Mouse (Mus musculus): ENCODE measurements around the gene Oprm1.
"Not testable (repeated sequence)": the region's sequence is repeated elsewhere in the genome, so short reads cannot be mapped to it uniquely, and the experiment has no call there.

The Oprm1 gene

DNA sequence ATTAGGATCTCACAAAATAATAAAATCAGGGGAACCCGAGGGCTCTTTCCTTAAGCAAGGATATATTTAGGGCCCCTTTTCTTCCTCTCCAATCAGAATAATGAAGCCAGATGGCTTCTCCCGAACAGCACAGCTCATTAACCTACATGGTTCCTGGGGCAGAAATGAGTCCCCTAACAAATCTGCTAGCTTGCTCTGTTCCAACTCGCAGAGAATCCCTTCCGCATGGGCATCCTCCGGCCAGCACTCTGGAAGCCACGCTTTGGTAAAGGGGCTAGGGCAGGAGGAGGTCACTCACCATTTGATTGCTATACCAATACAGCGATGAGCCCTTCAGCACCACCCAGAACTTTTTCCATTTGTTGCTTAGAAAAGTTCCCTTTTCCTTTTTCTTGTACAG is 220.9 kb downstream of the Oprm1 start:
- no peak for DNase-seq (ENCODE audit: low spot score in 2 of 2)

DNA sequence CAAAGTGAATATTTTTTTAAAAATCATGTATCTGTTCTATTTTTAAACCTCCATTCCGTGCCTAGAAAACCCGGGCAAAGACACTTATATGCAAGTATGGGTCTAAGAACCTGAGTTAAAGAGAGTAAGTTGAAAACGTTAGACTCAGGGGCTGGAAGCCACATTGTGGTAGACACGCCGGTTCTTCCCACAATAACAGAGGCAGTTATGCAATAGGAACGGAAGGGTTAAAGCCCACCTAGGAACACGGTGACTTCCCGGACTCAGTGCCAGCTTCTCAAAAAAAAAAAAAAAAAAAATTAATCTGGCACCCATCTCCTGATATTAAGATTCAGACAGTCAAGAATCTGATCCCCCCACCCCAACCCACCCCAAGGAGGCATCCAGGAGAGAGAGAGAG is 221.5 kb downstream of the Oprm1 start:
- no peak for DNase-seq (ENCODE audit: low spot score in 2 of 2)

DNA sequence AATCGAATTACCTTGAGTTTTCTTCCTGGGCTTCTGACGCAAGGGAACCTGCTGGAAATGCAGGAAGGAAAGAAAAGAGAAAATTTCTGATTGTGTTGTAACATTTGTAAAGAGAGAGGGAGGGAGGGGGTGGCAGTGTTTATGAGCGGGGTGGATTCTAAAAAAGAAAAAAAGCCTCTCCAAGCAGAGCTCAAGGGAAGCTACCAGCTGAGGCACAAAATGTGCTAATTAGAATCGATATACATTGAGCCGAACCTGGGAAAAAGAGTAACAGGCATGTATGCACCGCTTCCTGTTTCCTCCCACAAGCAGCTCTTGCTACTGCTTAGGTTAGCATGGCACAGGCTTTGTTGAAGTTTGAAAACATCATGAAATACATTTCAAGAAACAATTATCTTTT is 221.9 kb downstream of the Oprm1 start:
- DNase-seq (ENCODE audit: low spot score in 2 of 2), result no peak

DNA sequence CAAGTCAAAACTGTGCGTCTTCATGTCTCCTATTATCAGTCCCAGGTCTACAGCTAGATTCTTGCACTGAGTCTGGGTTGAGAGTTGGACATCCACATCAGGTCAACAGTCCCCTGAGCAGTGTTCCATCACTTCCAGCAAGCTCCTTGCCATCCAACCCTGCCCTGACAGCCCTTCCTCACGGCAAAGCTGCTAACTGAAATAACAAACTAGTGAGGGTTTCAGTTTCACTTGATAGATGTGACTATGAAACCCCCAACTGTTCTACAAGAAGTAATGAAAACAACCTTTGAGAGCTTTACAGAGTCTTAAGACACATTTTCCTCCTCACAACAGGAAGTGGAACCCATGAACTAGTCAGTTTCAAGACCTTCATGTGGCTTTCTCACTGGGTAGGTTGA is 224.4 kb downstream of the Oprm1 start:
- DNase-seq (ENCODE audit: low spot score in 2 of 2), result no peak

DNA sequence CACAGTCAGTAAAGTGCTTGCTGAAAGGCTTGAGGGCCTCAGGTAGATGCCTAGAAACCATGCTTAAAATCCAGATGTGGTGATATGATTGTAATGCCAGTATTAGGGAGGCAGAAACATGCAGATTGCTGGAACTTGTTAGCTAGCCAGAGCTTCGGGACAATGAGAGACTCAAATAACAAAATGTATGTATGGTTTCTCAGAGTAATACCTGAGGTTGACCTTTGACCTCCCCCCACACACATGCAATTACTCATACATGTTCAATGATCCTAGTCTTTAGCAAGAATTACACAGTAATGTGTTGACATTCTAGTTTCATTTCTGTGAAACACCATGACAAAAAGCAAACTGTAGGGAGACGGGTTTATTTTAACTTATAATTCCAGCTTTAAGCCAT is 225.1 kb downstream of the Oprm1 start:
- DNase-seq (ENCODE audit: low spot score in 2 of 2), result no peak

DNA sequence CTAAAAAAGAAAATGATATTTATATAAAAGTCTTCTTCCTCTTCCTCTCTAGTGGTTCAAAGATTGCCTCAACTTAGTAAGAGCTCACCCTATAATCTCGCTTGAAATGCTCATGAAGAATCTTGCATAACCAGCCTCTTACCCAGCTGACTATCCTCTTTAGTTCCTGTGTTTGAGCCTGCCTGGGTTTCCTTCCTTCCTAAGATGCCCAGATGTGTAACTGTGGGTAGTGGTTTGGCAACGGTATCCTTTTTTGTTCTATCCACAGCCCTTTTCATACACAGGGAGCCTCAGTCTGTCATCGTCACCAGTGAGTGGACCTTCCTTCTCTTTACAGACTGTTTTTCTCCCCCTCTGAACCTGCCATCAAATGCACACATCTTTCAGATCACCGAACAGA is 227.9 kb downstream of the Oprm1 start:
- no peak for DNase-seq (ENCODE audit: low spot score in 2 of 2)

DNA sequence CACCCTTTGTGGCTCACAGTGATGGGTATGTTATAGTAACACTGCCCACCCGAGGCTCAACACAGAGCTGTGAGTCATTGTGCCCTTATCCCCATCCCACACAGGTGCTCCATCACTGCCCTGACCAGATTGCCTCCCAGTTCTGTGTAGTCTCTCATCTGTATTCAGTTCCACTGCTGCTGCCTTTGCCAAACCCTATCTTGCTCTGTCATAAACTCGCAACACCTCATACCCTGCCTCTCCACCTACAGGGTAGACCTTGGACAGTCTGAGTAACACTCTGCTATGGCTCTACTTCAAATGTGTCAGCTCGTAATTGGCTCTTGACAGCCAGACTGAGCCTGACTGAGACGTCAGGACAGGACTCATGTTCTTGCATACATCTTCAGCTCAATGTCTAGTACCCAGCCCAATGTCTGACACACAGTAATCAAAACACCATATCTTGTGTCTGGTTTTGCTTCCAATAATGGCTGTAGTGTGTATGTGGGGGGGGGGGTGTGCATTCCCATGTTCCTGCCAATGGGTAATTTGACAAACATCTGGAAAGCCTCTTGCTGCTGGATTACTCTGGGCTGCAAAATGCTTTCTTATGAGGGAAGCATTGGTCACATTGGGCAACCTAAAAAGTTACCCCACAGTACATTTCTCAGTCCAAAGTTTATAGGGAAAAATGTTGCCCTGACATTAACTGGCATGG is 229.2 kb downstream of the Oprm1 start:
- no peak for DNase-seq (ENCODE audit: low spot score in 2 of 2)

DNA sequence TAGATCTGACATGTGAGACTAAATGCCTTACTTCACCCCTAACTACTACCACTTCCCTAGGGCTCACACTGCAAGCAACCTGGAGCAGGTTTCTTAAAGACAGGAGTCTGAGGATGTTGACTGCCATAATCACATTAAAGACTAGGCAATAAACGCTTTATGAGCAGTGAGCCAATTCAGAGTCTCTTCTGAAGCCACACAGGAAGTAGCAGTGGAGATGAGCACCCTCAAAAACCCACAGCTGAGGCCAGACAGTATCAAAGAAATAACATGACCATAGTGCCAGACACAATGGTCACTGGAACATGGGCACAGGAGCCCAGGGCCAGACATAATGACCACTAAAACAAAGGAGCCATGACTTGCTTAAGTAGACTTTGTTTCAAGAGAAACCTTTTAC is 230.2 kb downstream of the Oprm1 start:
- no peak for DNase-seq (ENCODE audit: low spot score in 2 of 2)

DNA sequence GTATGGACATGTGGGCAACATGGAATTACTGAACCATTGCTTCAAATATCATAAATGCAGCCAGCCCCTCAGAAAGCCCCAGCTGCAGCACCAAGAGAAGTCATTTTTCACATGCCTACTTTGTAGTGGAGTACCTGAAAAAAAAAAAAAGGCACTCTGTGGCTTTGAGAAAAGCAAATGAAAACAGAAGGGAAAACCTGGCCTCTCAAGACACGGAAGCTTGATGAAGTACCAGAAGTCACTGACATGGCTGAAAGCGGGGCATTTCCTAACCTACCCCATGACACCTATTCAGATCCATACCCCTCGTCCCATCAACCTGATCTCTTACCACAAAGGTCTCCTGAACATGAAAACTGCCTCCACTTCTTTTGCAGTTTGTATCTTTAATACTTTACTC is 238.6 kb downstream of the Oprm1 start:
- no peak for DNase-seq (ENCODE audit: low spot score in 2 of 2)

DNA sequence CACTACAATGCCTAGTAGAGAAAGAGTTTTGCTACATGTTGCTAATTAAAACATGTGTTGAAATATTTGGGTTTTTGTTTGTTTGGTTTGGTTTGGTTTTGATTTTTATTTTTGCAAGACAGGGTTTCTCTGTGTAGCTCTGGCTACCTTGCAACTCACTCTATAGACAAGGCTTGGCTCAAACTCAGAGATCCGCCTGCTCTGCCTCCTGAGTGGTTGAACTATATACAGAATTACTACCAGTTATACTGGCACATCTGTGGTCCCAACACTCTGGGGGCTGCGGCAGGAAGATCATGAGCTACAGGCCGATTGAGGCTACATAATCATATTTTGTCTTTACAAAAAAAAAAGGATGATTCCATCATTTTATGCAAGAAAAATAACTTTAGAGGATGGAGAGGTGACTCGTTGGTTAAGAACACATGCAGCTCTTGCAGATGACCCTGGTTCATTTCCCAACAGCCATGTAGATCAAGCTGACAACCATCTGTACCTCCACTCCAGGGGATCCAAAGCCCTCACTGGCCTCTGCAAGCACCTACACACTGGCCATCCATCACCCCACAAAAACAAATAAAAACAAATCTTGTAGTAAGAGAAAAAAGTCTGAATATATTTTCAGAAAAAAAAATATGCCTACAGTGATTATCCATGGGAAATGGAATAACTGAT is 240.4 kb downstream of the Oprm1 start:
- no peak for DNase-seq (ENCODE audit: low spot score in 2 of 2)

DNA sequence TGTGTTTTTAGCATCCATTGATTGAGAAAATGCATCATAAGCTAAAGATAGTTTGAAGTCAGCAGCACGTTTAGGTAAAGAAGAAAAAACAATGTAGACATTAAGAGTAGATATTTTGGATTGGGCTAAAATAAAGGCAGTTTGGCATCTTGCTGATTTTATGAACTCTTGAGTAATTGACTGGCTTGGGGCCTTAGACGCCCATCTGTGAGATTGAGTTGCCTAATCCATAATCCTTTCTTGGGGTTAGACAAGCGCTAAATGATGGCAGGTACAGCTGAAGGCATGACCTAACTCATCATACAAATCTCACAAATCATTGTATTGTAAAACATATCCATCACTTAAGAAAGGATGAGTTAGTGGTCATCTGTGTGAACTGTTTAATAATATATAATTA is 241.0 kb downstream of the Oprm1 start:
- DNase-seq (ENCODE audit: low spot score in 2 of 2), result no peak

DNA sequence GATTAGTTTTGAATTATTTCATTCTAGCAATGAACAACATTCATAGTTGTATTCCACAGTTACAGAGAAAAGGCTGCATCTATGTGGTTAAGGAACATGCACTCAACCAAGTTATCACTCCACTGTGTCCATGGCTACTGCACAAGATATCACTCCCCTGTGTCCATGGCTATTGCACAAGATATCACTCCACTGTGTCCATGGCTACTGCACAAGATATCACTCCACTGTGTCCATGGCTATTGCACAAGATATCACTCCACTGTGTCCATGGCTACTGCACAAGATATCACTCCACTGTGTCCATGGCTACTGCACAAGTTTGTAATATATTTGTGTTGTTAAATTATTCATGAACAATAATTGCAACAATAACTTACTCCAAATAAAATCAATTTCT is 245.6 kb downstream of the Oprm1 start:
- DNase-seq (ENCODE audit: low spot score in 2 of 2), result not testable (repeated sequence)

DNA sequence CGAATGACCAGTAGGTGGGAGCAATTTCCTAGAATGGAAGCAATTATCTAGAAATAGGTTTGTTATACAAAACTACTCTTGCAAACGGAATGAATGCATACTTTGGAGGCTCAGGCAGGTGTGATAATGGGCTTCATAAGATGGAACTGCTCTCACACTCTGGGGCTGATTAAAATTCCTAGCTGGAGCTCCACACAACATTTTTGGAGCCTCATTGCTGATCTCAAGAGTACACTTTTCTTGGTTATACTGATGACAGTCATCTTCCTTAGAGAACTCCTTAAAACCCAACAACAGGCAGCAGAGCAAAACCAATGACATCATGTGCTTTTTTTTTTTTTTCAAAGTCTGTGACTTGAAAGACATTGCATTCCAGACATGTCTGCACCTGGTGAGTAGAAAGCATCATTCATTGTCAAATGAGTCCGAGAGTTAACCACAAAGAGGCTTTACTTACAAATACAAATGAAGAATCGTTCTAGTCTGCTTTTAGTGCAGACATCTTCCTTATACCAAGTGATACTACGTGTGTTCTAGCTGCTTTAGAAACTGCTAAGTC is 246.8 kb downstream of the Oprm1 start:
- DNase-seq (ENCODE audit: low spot score in 2 of 2), result no peak

DNA sequence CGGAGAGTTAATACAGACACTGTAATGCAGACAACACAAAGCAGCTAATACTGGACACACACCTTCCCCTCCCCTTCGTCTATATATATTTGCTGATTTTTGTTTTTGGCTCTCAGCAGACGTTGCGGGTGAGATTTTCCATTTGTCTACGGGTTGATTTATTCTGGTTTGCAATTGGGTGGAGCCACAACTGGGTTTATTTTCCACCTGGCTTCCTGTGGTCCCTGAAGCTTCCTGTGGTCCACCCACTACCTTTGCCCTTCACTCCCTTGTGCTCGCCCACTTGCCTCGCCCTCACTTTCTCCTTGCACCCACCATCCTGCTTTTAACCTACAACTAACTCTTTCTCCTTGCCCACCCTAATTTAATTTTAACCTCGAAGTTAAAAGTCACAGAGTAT is 252.2 kb downstream of the Oprm1 start:
- no peak for DNase-seq (ENCODE audit: low spot score in 2 of 2)

DNA sequence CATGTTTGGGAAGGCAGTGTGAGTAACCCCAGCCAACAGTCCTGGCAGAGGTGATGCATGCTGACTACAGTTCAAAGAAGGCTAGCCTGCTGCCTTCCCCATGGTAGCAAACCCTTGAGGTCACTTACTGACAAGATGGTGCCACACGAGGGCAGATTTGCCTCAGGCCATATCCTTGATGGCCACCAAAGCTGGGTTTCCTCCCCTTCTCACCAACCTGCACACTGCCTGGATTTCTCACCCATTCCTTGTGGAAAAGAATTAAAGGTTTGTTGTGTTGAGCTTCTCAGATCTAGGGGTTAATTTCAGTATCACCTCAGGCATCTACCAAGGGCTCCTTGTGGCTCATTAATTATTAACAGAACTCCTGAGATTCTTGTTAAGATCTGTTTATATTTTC is 256.9 kb downstream of the Oprm1 start:
- DNase-seq (ENCODE audit: low spot score in 2 of 2), result no peak

DNA sequence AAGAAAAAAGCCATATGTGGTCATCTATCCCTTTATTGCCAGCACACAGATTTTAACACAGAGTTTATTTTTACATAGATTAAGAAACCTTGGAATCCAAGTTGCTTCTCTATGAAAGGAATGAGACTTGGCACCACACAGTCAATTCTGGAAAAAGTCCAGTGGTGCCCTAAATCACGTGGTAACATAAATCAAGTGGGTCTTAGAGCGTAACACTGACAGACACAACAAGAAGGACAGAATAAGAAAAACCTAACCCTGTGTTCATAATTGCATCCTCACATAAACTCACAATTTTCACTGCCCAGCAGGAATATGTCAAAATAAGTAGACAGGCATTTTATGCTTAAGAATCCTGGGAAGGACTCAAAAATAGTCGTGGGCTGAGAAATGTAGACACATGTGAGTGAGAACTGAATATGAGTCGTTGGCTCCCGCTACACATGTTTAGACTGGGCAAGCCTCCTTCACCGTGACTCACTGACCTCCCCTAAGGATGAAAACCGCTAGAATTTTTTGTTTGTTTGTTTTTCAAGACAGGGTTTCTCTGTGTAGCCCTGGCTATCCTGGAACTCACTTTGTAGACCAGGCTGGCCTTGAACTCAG is 261.6 kb downstream of the Oprm1 start:
- DNase-seq (ENCODE audit: low spot score in 2 of 2), result no peak

DNA sequence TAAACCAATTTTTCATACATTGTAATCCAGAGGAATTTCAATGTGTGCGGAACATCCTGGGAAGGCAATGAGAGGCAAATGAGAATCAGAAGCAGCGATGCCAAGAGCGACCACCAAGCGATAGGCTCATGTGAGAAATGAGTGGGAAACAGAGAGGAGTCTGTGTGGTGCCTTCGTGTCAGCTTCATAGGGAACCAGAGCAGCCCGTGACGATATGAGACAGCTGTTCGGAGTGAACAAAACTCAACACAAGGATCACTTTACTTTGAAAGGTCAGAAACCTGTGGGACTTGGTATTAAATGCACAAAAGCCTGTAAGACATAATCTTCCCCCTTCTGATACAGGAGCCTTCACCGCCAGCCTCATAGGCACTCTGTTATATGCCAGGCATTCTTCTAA is 262.2 kb downstream of the Oprm1 start:
- no peak for DNase-seq (ENCODE audit: low spot score in 2 of 2)

DNA sequence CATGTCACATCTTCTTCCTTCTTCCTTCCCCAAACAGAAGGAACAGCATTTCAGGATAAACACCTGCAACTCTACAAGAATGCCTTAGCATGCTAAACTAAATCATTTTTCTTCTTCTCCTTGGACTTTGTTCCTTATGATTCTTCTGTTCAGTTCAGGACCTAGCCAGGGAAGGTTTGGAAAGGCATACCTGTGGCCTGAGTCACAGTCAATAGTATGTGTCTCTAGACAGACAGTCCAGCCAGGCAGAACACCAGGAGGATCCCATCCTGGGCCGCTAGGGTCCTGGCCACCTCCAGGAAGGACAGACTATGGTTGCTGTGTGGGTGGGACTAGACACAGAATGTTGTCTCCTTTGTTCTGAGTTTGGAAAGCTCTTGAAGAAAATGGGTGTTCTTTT is 266.7 kb downstream of the Oprm1 start:
- no peak for DNase-seq (ENCODE audit: low spot score in 2 of 2)

DNA sequence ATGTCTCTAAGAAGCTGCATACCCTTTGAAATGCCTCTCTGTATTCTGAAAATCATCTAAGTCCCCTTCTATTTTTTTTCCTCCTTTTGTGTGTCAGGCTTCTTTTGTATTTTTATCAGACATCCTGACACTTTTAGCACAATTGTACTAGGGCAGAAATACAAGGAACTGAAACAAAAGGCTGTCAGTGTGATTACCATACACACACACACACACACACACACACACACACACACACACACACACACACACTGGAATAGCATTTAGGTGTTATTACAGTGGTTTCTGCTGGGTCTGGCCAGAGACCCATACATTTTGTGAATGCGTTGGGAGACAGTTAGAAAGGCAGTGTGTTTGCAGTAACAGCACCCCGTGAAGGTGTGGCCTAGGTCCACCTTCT is 275.2 kb downstream of the Oprm1 start:
- DNase-seq (ENCODE audit: low spot score in 2 of 2), result no peak

DNA sequence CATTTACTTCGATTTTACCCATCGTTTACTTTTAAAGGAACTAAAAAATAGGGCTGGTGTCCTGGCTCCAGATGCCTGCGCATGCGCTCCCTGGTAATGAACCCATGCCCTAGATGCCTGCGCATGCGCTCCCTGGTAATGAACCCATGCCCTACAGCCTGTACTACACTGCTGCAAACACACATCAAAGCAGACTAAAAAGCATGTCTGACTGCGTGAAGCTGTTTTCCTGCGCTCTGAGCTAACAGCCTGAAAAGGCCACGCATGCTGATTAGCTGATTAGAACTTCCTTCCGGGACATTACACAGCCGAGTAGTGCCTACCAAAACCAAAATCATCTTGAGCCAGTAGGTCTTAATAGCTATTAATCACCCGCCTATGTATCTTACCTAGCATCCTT is 277.2 kb downstream of the Oprm1 start:
- no peak for DNase-seq (ENCODE audit: low spot score in 2 of 2)

DNA sequence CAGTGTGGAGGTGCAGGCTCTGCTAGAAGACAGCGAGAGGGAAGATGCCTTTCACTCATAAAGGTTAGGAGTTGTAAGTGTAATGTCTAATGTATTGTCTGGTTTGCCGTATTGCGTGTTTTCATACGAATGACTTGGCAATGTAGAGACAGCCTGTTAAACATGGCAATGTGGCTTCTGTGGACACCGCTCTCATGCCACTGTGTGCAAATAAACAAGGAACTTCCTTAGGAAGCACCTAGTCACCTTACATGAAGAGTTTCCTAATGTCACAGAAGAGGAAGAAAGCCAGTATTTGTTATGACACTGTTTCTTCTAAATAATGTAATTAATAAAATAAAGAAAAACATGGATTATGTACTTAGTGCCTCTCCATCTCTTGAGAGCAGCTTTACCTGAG is 278.9 kb downstream of the Oprm1 start:
- no peak for DNase-seq (ENCODE audit: low spot score in 2 of 2)

DNA sequence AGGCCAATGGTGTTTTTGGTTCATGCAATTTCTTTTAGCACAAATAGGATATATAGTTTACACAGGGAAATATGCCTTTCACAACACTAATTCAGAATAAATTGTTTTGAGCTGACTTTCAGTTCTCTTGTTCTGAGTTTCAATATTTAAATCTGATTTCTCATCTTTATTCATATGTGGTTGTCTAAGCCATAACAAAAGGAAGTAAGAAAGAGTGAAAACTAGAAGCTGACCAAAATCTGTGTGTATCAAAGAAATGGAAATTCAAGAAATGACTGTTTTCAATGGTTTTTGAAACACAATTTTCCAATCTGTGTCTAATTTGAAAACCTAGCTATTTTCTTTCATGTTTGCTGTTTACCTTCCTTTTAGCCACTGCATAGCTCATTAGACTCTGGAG is 282.7 kb downstream of the Oprm1 start:
- DNase-seq (ENCODE audit: low spot score in 2 of 2), result no peak

DNA sequence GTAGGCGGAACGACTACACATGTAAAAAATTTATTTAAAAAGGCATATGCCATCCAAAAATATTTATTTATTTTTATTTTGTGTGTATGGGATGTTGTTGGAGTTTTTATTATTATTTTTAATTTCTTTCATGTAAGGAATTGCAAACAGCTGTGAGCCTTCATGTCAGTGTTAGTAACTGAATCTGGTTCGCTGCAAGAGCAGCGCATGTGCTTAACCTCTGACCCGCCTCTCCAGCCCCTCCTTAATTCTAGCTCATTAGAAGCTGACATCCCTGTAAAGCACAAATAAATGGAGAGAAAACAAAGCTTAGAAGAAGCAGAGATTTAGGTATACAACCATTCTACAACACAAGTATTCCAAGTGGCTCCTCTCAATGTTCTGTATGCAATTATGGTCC is 285.6 kb downstream of the Oprm1 start:
- DNase-seq (ENCODE audit: low spot score in 2 of 2), result no peak
